8 mouse cellular contexts compared by ENCODE assay signal in genomic region chr2:94405397-94406082, GRCm38 (mm10). TPM values are rescaled to one million over a fixed set of nuclear protein-coding genes. Genes with fewer than 3 reads are reported as not detected.
DNase-seq lines count a peak whose midpoint lies in the region; ATAC-seq and TF ChIP-seq lines count a peak whose summit lies in the region.

No protein-coding gene starts in this region.

- TF ChIP-seq CTCF in intestine, postnatal 0 days (IDR thresholded peaks at IDR 0.05; ENCODE audit: low read depth): peak; percentile 50
- peak; percentile 36 for TF ChIP-seq CTCF in stomach, postnatal 0 days (IDR thresholded peaks at IDR 0.05; ENCODE audit: low read depth)

- no peak for DNase-seq in kidney, postnatal 10 days
- DNase-seq in NIH3T3 (ENCODE audit: low read depth): peak; percentile 51
- peak; percentile 17 for DNase-seq in fibroblast of lung, adult 2 months (ENCODE audit: low read depth)
- DNase-seq in stomach, postnatal 0 days (ENCODE audit: low spot score): peak; percentile 66
- no peak for DNase-seq in cerebellum, postnatal 25 days

- no peak; the same call in 1 of the 2 replicates for ATAC-seq in kidney, embryonic 16.5 days (ENCODE audit: low FRiP score, low TSS enrichment)
- ATAC-seq in intestine, postnatal 0 days: peak; percentile 29; the same call in 1 of the 2 replicates
- peak; percentile 50 for ATAC-seq in stomach, postnatal 0 days (ENCODE audit: low FRiP score, low TSS enrichment)

- H3K4me3 ChIP-seq in kidney, embryonic 16.5 days (ENCODE audit: low read length): peak overlapping the region; percentile 98
- peak overlapping the region; percentile 97 for H3K4me3 ChIP-seq in intestine, postnatal 0 days (ENCODE audit: low read depth, low read length)
- H3K4me3 ChIP-seq in megakaryocyte, embryonic 14.5 days (replicated peaks): peak overlapping the region; percentile 99
- peak overlapping the region; percentile 99 for H3K4me3 ChIP-seq in stomach, postnatal 0 days (ENCODE audit: low read depth, low read length)

- 9% methylated on average over 21 of the region's 21 CpGs for WGBS in kidney, embryonic 16.5 days
- 4% methylated on average over 21 of the region's 21 CpGs for WGBS in intestine, postnatal 0 days
- WGBS in stomach, postnatal 0 days: 4% methylated on average over 20 of the region's 21 CpGs

- TF ChIP-seq EP300 in stomach, postnatal 0 days (optimal IDR thresholded peaks at IDR 0.05): no peak

- peaks cover 19% of the 10 kb centered on the region for H3K4me1 ChIP-seq in kidney, embryonic 16.5 days (ENCODE audit: insufficient read depth, low read length)
- peaks cover 9% of the 10 kb centered on the region for H3K4me1 ChIP-seq in intestine, postnatal 0 days (replicated peaks; ENCODE audit: control insufficient read depth, insufficient read depth, low read length)
- H3K4me1 ChIP-seq in megakaryocyte, embryonic 14.5 days: peaks cover 30% of the 10 kb centered on the region
- peaks cover 3% of the 10 kb centered on the region; the same call in 1 of the 2 replicates for H3K4me1 ChIP-seq in stomach, postnatal 0 days (replicated peaks; ENCODE audit: control insufficient read depth, insufficient read depth)

- H3K4me2 ChIP-seq in kidney, embryonic 16.5 days (replicated peaks; ENCODE audit: low read depth, low read length): peak overlapping the region; percentile 82
- peak overlapping the region; percentile 87 for H3K4me2 ChIP-seq in intestine, postnatal 0 days (replicated peaks; ENCODE audit: low read depth)
- peak overlapping the region; percentile 61 for H3K4me2 ChIP-seq in stomach, postnatal 0 days (replicated peaks; ENCODE audit: low read depth)

- H3K9me3 ChIP-seq in kidney, embryonic 16.5 days (ENCODE audit: low read length): no peaks in the 10 kb centered on the region
- H3K9me3 ChIP-seq in intestine, postnatal 0 days (ENCODE audit: control insufficient read depth): no peaks in the 10 kb centered on the region
- no peaks in the 10 kb centered on the region for H3K9me3 ChIP-seq in megakaryocyte, embryonic 14.5 days
- H3K9me3 ChIP-seq in stomach, postnatal 0 days (ENCODE audit: control insufficient read depth, low read length): no peaks in the 10 kb centered on the region

- peak overlapping the region; percentile 83 for H3K27ac ChIP-seq in kidney, embryonic 16.5 days (ENCODE audit: low read length)
- H3K27ac ChIP-seq in intestine, postnatal 0 days (ENCODE audit: low read depth, low read length): peak overlapping the region; percentile 94
- peak overlapping the region; percentile 91 for H3K27ac ChIP-seq in stomach, postnatal 0 days (replicated peaks)

- H3K27me3 ChIP-seq in kidney, embryonic 16.5 days (ENCODE audit: insufficient read depth, low read length): no peaks in the 10 kb centered on the region
- H3K27me3 ChIP-seq in intestine, postnatal 0 days (replicated peaks; ENCODE audit: control insufficient read depth, insufficient read depth, low read length): no peaks in the 10 kb centered on the region
- H3K27me3 ChIP-seq in megakaryocyte, embryonic 14.5 days (replicated peaks): no peaks in the 10 kb centered on the region
- no peaks in the 10 kb centered on the region for H3K27me3 ChIP-seq in stomach, postnatal 0 days (ENCODE audit: control insufficient read depth, insufficient read depth, low read length)

- H3K36me3 ChIP-seq in kidney, embryonic 16.5 days (ENCODE audit: insufficient read depth, low read length): no peaks in the 10 kb centered on the region; the same call in 1 of the 2 replicates
- H3K36me3 ChIP-seq in intestine, postnatal 0 days (ENCODE audit: control insufficient read depth, insufficient read depth): 0 out of 2 replicates have a peak, but pooled peaks cover 4% of the 10 kb centered on the region
- peaks cover 10% of the 10 kb centered on the region for H3K36me3 ChIP-seq in megakaryocyte, embryonic 14.5 days (replicated peaks; ENCODE audit: low read length)
- H3K36me3 ChIP-seq in stomach, postnatal 0 days (ENCODE audit: control insufficient read depth, insufficient read depth, low read length): no peaks in the 10 kb centered on the region

- H3K9ac ChIP-seq in kidney, embryonic 16.5 days (replicated peaks; ENCODE audit: low read length): peak overlapping the region; percentile 78
- peak overlapping the region; percentile 94 for H3K9ac ChIP-seq in intestine, postnatal 0 days (ENCODE audit: low read depth, low read length)
- peak overlapping the region; percentile 94 for H3K9ac ChIP-seq in stomach, postnatal 0 days (ENCODE audit: low read length)

RNA-seq across cellular contexts. Expression of gene Ttc17, which starts 0.9 kb away (rescaled TPM):
- 17.4 and 18.6 TPM in 2 replicates for polyA plus RNA-seq in kidney, embryonic 16.5 days (2015; fragmentation: Nextera tagmentation; extraction: Ambion mirVana)
- 9.1 and 9.7 TPM in 2 replicates for polyA plus RNA-seq in intestine, postnatal 0 days (2015; fragmentation: Nextera tagmentation; extraction: Ambion mirVana)
- 1.2 and 2.8 TPM in 2 replicates for polyA plus RNA-seq in megakaryocyte, embryonic 14.5 days (2012; ENCODE audit: insufficient read depth, low replicate concordance)
- polyA plus RNA-seq in stomach, postnatal 0 days (2015; fragmentation: Nextera tagmentation; extraction: Ambion mirVana): 11.2 and 11.8 TPM in 2 replicates

RNA-seq across cellular contexts. Expression of gene Api5, which starts 32.4 kb away (rescaled TPM):
- polyA plus RNA-seq in kidney, embryonic 16.5 days (2015; fragmentation: Nextera tagmentation; extraction: Ambion mirVana): 163 and 172 TPM in 2 replicates
- polyA plus RNA-seq in intestine, postnatal 0 days (2015; fragmentation: Nextera tagmentation; extraction: Ambion mirVana): 47.6 and 48.8 TPM in 2 replicates
- polyA plus RNA-seq in megakaryocyte, embryonic 14.5 days (2012; ENCODE audit: insufficient read depth, low replicate concordance): 5.5 and 13.9 TPM in 2 replicates
- 60.2 and 64.5 TPM in 2 replicates for polyA plus RNA-seq in stomach, postnatal 0 days (2015; fragmentation: Nextera tagmentation; extraction: Ambion mirVana)

Comparison
In these comparisons a context has a peak if more than half of its experiments do, and no peak if none do; other contexts are left out.
1. DNase-seq: peak in NIH3T3 (single experiment), fibroblast of lung, adult 2 months (single experiment) and stomach, postnatal 0 days (single experiment); none in kidney, postnatal 10 days (single experiment) and cerebellum, postnatal 25 days (0 of 2).
2. Peak in every context shown above with its lines, with median percentiles within 50 percentile points of each other: H3K27ac ChIP-seq, H3K4me2 ChIP-seq, H3K4me3 ChIP-seq and H3K9ac ChIP-seq.